Mouse (Mus musculus) lung, adult 2 months (tissue): ENCODE measurements around the gene Tas2r106. TPM values are rescaled to one million over a fixed set of nuclear protein-coding genes. Genes with fewer than 3 reads are reported as not detected.

ENCODE experiments used
- DNase-seq: peaks from one replicate; pipeline ENCODE4 v3.0.0; 2022
- H3K4me1 ChIP-seq: fragments of 200-500 bp; 2 replicates; pipeline ENCODE4 v1.6.1; 2011; ENCODE audit warnings: low read length; ENCODE audit not compliant: control insufficient read depth, insufficient read depth
- H3K4me3 ChIP-seq: fragments of 200-500 bp; replicated peaks from 2 replicates; pipeline ENCODE3; 2011; ENCODE audit warnings: low read depth, mild to moderate bottlenecking, control low read depth, low read length; ENCODE audit errors: extremely low read depth
- CTCF ChIP-seq: fragments of 200-500 bp; IDR thresholded peaks from 2 replicates; pipeline ENCODE4 v1.5.1; 2011; ENCODE audit warnings: mild to moderate bottlenecking, low read length, control low read depth; ENCODE audit not compliant: insufficient read depth
- POLR2A ChIP-seq: fragments of 200-500 bp; IDR thresholded peaks from 2 replicates; pipeline ENCODE4 v1.6.1; 2011; ENCODE audit warnings: low read depth, mild to moderate bottlenecking, control low read depth, low read length, borderline replicate concordance; ENCODE audit errors: extremely low read depth
- WGBS: fragments of 180-500 bp; shearing (Covaris S2); methylation state at CpG from one replicate; pipeline ENCODE4 v1.1.7; 2018; 5-methylcytosine and 5-hydroxymethylcytosine counted together
- polyA plus RNA-seq: library from polyadenylated mRNA; depleted of rRNA; stranded (reverse); fragments of >200 nt; gene quantifications from 2 replicates; pipeline ENCODE4 v1.2.3, GENCODE M21; 2012; rRNA removed

The Tas2r106 gene
- polyA plus RNA-seq = not detected in 2 replicates

- no peak within 1 kb of the TSS for H3K4me3 ChIP-seq
- 71% methylated on average over 3 of the region's 3 CpGs for WGBS
Measured at GRCm38 (mm10) chr6:131678786-131679185, at the start of gene Tas2r106. Gene Tas2r106, minus strand, starts transcription at chr6:131678886.

GRCm38 (mm10) chr6:131712803-131713202 lies 34.1 kb upstream of the Tas2r106 start:
- 42% methylated on average over 7 of the region's 7 CpGs for WGBS
- Histone ChIP-seq H3K4me1 (no peaks in the 10 kb centered on the region), H3K4me3 (no peak overlapping the region)
- TF ChIP-seq POLR2A (no peak), CTCF (no peak)
- no peak for DNase-seq

More at GRCm38 (mm10) chr6:131678786-131679185, at the start of gene Tas2r106:
- no peak for TF ChIP-seq POLR2A
- TF ChIP-seq CTCF = no peak
- DNase-seq = no peak
- no peaks in the 10 kb centered on the region for H3K4me1 ChIP-seq

DNA sequence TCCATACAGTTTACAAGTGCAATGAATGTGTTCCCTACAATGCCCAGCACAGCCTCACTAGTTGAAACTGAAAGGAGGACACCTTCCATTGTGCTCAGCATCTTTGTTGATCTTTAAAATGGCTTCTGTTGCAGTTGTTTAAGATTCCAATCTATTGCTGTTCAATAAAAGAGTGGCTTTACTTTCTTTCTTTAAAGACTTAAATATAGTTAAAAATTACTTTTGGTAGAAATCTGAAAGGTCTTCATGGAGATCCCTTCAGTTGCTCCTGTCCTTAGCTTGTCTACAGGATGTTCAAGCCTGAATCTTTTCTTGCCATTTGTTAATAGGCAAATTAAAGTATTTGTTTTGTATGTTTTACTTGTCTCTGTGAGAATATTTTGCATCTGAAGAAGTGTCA lies 11.3 kb upstream of the Tas2r106 start, which contains the start of gene Tas2r114:
Tas2r114 (minus strand) TSS at position 101 of the 400 bp plus-strand sequence.
- no peak within 1 kb of the TSS for H3K4me3 ChIP-seq
- H3K4me1 ChIP-seq = no peaks in the 10 kb centered on the region
- DNase-seq = no peak
- TF ChIP-seq POLR2A (no peak), CTCF (no peak)

DNA sequence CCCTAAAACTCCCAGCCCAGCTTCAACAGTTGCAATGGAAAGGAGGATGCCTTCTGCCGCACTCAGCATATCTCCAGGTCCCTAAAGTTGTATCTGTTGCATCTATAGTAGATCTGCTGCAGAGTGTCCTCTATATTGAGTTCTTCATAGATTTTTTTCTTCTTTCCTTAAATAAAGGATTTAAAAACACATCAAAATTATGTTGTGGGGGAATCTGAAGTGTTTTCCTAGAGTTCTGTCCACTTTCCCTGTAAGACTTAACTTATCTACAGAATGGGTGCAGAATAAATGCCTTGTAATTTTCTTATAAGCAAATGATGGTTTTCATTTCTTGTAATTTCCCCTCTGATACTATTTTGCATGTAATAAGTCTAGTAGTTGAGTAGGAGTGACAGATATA lies 8.7 kb upstream of the Tas2r106 start, which contains the start of gene Tas2r105:
Tas2r105 (minus strand) TSS at position 101 of the 400 bp plus-strand sequence.
- no peaks in the 10 kb centered on the region for H3K4me1 ChIP-seq

GRCm38 (mm10) chr6:131685644-131686043 lies 7.0 kb upstream of the Tas2r106 start, which contains the start of gene Tas2r104:
Gene Tas2r104, minus strand, starts transcription at chr6:131685744.
- TF ChIP-seq POLR2A = no peak
- TF ChIP-seq CTCF = no peak
- Histone ChIP-seq H3K4me1 (no peaks in the 10 kb centered on the region), H3K4me3 (no peak within 1 kb of the TSS)
- no peak for DNase-seq
- WGBS = 54% methylated on average over 1 of the region's 1 CpGs

More for the DNA sequence above, 8.7 kb upstream of the Tas2r106 start, which contains the start of gene Tas2r105:
- 59% methylated on average over 1 of the region's 1 CpGs for WGBS
- H3K4me3 ChIP-seq = no peak within 1 kb of the TSS
- TF ChIP-seq CTCF = no peak
- no peak for DNase-seq

- H3K4me1 ChIP-seq = no peaks in the 10 kb centered on the region
- no peak within 1 kb of the TSS for H3K4me3 ChIP-seq
- DNase-seq = no peak
- TF ChIP-seq CTCF = no peak
Measured at GRCm38 (mm10) chr6:131660049-131660448, 18.6 kb downstream of the Tas2r106 start, which contains the start of gene Tas2r107. Gene Tas2r107, minus strand, starts transcription at chr6:131660149.

GRCm38 (mm10) chr6:131630812-131631211 lies 47.9 kb downstream of the Tas2r106 start, which contains the start of gene Tas2r130:
Gene Tas2r130, minus strand, starts transcription at chr6:131630912.
- DNase-seq = no peak
- TF ChIP-seq POLR2A (no peak), CTCF (no peak)
- 62% methylated on average over 3 of the region's 3 CpGs for WGBS
- Histone ChIP-seq H3K4me3 (no peak within 1 kb of the TSS), H3K4me1 (no peaks in the 10 kb centered on the region)

Other genes with a start within 250 kb of the Tas2r106 start
- not detected in 2 replicates for gene 5430401F13Rik, start 192.5 kb downstream of the Tas2r106 start, polyA plus RNA-seq
- gene Gm6619, start 192.5 kb downstream of the Tas2r106 start, polyA plus RNA-seq = not detected in 2 replicates
- gene Tas2r130, start 48.0 kb downstream of the Tas2r106 start, polyA plus RNA-seq = not detected in 2 replicates
- not detected in 2 replicates for gene Tas2r107, start 18.7 kb downstream of the Tas2r106 start, polyA plus RNA-seq
- gene Tas2r104, start 6.9 kb upstream of the Tas2r106 start, polyA plus RNA-seq = not detected in 2 replicates
- gene Tas2r105, start 8.6 kb upstream of the Tas2r106 start, polyA plus RNA-seq = not detected in 2 replicates
- not detected in 2 replicates for gene Tas2r114, start 11.2 kb upstream of the Tas2r106 start, polyA plus RNA-seq